Mouse (Mus musculus) right cerebral cortex, postnatal 10 days (tissue): ENCODE results near the gene Hopx.

Experiments used
- DNase-seq, 2 experiments: peaks; one replicate each; pipeline ENCODE4 v3.0.0; 2021; ENCODE audit warnings: low spot score in 2 of 2

The Hopx gene

DNA sequence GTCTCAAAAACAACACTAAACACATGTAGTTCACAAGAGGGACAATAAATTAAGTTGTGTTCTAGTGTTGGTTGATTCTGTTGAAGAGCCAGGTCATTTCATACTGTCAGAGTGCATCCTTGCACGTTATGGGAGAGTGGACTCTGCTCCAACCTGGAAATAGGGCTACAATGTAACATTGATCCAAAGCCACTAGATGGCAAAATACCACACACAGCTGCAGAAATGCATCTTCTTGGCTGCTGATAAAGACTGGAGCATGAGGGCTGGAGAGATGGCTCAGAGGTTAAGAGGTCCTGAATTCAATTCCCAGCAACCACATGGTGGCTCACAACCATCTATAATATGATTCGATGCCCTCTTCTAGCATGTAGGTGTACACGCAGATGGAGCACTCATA, 43.3 kb downstream of the Hopx start:
- DNase-seq: no peak

- DNase-seq: no peak
Observed at GRCm38 (mm10) chr5:77070987-77071386, 43.9 kb downstream of the Hopx start.

DNA sequence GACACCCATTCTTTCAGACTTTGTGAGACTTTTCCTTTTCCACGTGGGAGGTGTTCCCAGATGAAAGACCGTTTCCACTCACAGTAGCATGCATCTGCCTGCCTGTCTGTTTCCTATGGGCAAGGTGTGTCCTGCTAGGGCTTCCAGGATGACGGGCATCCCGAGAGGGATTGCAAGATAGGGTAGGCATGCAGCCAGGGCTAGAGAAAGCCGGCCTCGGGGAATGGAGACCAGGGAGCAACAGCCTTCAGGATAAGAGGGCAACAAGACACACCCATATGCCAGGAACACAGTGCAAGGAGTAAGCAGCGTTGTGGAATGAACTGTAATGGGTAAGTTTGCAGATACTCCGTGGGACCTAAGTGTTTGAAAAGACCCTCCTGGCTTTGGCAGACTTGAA, 47.6 kb downstream of the Hopx start:
- DNase-seq: no peak

DNA sequence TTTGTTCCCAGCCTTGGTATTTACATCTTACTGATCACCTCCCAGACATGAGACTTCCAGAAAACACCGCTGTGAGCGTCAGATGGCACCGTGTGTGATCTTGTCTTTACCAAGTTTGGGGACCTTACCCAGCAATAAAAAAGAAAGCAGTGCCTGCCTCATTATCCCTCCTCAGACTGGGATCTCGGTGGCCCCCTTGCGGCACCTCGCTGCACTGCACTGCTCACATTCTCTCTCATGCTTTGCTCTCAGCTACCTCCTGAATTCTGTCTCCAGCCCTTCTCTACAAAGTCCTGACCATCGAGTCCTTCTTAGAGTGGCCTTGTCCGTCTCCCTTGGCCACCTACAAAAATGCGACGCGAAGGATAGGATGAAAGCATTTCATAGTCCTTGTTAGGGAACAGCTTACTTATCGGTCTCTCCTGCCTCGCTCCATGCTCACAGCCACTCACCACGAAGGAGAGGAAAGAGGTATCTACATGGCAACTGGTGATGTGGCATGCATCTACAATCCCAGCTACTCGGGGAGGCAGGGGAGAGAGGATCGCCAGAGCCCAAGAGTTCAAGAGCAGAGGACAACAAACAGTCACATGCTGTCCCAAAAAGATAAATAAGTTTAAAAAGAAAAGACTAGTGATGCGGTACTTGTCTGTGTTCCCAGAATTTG, 53.4 kb downstream of the Hopx start:
- DNase-seq: peak; percentile 57 to 77

DNA sequence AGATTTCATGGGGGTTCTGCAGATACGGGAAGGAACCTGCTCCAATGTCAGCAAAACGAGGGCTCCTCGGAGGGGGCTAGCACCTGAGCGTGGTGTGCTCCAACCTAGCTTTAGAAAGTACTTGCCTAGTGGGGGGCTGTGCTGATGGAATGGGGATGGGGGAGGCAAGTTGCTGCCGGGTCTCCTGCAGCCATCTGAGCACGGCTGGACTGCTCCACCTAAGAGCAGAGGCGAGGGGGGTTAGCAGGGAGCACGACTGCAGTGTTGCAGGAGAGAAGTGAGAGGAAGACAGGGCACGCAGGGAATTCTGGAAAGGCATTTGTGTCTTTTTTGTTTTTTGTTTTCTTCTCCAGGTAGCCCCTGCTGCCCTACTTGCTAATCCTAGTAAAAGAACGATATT, 54.6 kb downstream of the Hopx start:
- DNase-seq: no peak

DNA sequence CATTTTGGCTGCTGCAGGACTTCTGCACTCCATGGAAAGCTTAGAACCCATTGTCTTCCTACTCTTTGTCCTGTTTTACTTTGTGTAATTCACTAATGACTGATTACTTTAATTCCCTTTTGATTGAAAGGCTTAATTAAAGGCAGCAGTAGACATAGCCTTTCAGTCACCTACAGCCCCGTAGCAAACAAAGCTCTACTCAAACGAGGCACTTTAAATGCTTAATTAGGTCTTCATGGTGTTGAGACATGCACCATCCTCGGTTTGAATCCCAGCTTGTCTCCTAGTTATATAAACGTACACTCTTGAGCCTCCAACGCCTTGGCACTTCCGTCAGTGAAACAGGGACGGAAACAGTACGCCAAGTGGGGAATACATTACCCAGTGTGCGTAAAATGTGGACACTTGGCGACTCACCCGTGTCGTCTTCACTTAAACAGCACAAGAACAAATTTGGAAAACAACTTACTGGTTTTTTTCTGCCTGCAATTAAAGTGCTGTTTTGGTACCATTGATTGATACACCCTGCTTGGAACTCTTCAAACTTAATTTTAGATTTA, 58.0 kb downstream of the Hopx start:
- DNase-seq: peak in 1 of 2 experiments; percentile 57

- no peak for DNase-seq
Observed at GRCm38 (mm10) chr5:77052616-77053015, 62.3 kb downstream of the Hopx start.

DNA sequence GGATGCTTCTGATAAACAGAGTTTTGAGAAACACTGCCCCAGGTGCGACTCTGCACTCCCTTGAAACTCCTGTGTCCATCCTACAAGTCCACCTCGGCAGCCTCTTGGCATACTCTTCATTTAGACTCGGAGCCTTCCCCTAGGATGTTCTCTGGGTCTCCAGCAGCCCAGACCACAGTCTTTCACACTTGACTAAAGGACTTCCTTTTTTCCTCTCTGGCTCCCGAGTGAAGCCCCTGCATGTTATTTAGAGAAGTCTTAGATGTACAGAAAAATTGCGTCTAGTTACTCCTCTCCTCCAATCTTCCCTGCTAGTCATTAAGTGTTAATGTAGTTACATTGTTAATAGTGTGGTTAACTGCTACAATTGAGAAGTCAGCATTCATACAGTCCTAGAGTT, 70.6 kb downstream of the Hopx start:
- DNase-seq: no peak

GRCm38 (mm10) chr5:77039391-77039790, 75.5 kb downstream of the Hopx start:
- DNase-seq: no peak

DNA sequence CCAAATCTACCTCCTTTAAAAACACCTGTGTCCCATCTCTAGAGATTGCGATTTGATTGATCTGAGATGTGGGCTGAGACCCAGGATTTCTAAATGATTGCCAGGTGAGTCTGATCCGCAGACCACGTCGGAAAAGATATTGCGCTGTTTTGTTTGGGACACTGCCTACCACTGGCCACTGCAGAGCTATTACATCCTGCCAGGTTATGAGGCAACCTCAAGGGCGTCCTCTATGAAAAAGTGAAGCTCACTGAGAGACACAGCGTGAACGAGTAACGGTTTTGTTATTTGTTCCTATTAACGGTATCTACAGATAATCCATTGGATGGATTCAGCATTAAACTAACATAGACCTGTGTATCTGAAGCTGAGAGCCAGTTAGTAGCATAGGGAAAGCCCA, 76.5 kb downstream of the Hopx start:
- DNase-seq: no peak
